Mouse (Mus musculus) heart, postnatal 0 days (tissue): ENCODE results near the gene Rfk. TPM values are rescaled to one million over a fixed set of nuclear protein-coding genes. Genes with fewer than 3 reads are reported as not detected.

Source experiments
- ATAC-seq: fragments of 200-750 bp; cut with Nextera tagmentation; 2 replicates; pipeline ENCODE4 v1.8.0; 2017; ENCODE audit warnings: low read depth, moderate number of reproducible peaks, moderate library complexity; ENCODE audit not compliant: insufficient read depth
- DNase-seq: peaks from one replicate; pipeline ENCODE4 v3.0.0-alpha.2; 2016; ENCODE audit warnings: low spot score
- H3K27ac ChIP-seq: fragments of 300-500 bp; sonication (generic); 2 replicates; pipeline ENCODE4 v1.5.1; 2014; ENCODE audit warnings: low read depth, mild to moderate bottlenecking
- H3K27me3 ChIP-seq: fragments of 300-500 bp; sonication (generic); 2 replicates; pipeline ENCODE4 v1.6.1; 2014; ENCODE audit warnings: low read length, mixed read lengths; ENCODE audit not compliant: control insufficient read depth, insufficient read depth
- H3K36me3 ChIP-seq: fragments of 300-500 bp; sonication (generic); replicated peaks from 2 replicates; pipeline ENCODE4 v1.6.1; 2014; ENCODE audit warnings: low read length, mixed read lengths; ENCODE audit not compliant: control insufficient read depth, insufficient read depth
- H3K4me1 ChIP-seq: fragments of 300-500 bp; sonication (generic); 2 replicates; pipeline ENCODE4 v1.6.1; 2014; ENCODE audit warnings: antibody characterized with exemption; ENCODE audit not compliant: control insufficient read depth, insufficient read depth
- H3K4me2 ChIP-seq: fragments of 300-500 bp; sonication (generic); 2 replicates; pipeline ENCODE4 v1.6.1; 2014; ENCODE audit warnings: low read depth, mild to moderate bottlenecking, low read length, moderate library complexity
- H3K4me3 ChIP-seq: fragments of 300-500 bp; sonication (generic); 2 replicates; pipeline ENCODE4 v1.5.1; 2014; ENCODE audit warnings: low read depth, low read length
- H3K9ac ChIP-seq: fragments of 300-500 bp; sonication (generic); replicated peaks from 2 replicates; pipeline ENCODE4 v1.6.1; 2014; ENCODE audit warnings: low read depth, low read length, mixed read lengths
- H3K9me3 ChIP-seq: fragments of 300-500 bp; sonication (generic); replicated peaks from 2 replicates; pipeline ENCODE4 v1.6.1; 2016; ENCODE audit warnings: low read length; ENCODE audit not compliant: control insufficient read depth
- CTCF ChIP-seq: IDR thresholded peaks from 2 replicates; pipeline ENCODE4 v1.5.1; 2016; ENCODE audit warnings: antibody characterized with exemption, control low read depth, low read depth
- EP300 ChIP-seq: IDR thresholded peaks from 2 replicates; pipeline ENCODE4 v1.6.1; 2016; ENCODE audit warnings: antibody characterized with exemption, low read depth
- WGBS: fragments of 180-500 bp; shearing (Covaris S2); extraction: QIAGEN DNeasy Blood & Tissue Kit; methylation state at CpG from one replicate; pipeline ENCODE4 v1.1.7; 2014; 5-methylcytosine and 5-hydroxymethylcytosine counted together
- polyA plus RNA-seq: library from polyadenylated mRNA; unstranded; fragments of >200 nt; fragmentation: Nextera tagmentation; extraction: Ambion mirVana; gene quantifications from 2 replicates; pipeline ENCODE4 v1.2.1, GENCODE M21; 2015
- total RNA-seq: library from RNA; depleted of rRNA; stranded (reverse); fragments of >200 nt; gene quantifications from 2 replicates; pipeline ENCODE4 v1.2.3, GENCODE M21; 2014; ENCODE audit warnings: low replicate concordance

Rfk gene
- total and polyA plus RNA-seq, 2 experiments from 2014 or later: 51.0 to 66.2 TPM

DNA sequence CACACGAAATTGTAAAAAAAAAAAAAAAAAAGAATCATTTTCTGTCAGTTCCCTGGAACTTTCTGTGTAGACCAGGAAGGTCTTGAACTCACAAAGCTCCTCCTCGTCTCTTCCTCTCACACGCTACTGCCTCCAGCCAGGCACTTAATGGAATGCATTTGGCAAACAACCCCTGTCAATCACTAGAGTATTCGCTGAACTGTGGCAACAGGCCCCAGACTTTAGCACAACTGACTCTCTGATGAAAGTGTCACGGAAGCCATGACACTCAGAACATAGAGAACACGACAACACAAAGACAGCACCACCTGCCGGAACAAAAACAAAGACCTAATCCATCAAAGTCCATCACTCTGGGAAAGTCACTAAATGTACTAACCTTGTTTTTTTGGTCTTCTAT is 24.3 kb upstream of the Rfk start:
- no peaks in the 10 kb centered on the region for H3K4me1 ChIP-seq
- DNase-seq (no peak), ATAC-seq (no peak)
- H3K36me3 ChIP-seq: no peaks in the 10 kb centered on the region
- no peak overlapping the region for H3K9ac ChIP-seq
- H3K4me3 ChIP-seq: no peak overlapping the region
- no peak overlapping the region for H3K27ac ChIP-seq
- no peak overlapping the region for H3K4me2 ChIP-seq
- WGBS: 56% methylated on average over 7 of the region's 7 CpGs
- no peak for TF ChIP-seq EP300
- TF ChIP-seq CTCF: no peak
- H3K27me3 ChIP-seq: no peaks in the 10 kb centered on the region
- H3K9me3 ChIP-seq: no peaks in the 10 kb centered on the region

GRCm38 (mm10) chr19:17372701-17373100 is 21.1 kb upstream of the Rfk start, which contains the start of gene Gcnt1:
Gene Gcnt1 (minus strand): TSS chr19:17372844.
- H3K4me1 ChIP-seq: no peaks in the 10 kb centered on the region
- 75% methylated on average over 3 of the region's 3 CpGs for WGBS
- H3K36me3 ChIP-seq: no peaks in the 10 kb centered on the region
- no peak within 1 kb of the TSS for H3K27ac ChIP-seq
- no peak for DNase-seq
- H3K27me3 ChIP-seq: no peaks in the 10 kb centered on the region
- H3K4me2 ChIP-seq: no peak within 1 kb of the TSS
- no peak within 1 kb of the TSS for H3K4me3 ChIP-seq
- H3K9me3 ChIP-seq: no peaks in the 10 kb centered on the region
- TF ChIP-seq EP300: no peak
- no peak for TF ChIP-seq CTCF
- no peak within 1 kb of the TSS for H3K9ac ChIP-seq
- ATAC-seq: no peak

DNA sequence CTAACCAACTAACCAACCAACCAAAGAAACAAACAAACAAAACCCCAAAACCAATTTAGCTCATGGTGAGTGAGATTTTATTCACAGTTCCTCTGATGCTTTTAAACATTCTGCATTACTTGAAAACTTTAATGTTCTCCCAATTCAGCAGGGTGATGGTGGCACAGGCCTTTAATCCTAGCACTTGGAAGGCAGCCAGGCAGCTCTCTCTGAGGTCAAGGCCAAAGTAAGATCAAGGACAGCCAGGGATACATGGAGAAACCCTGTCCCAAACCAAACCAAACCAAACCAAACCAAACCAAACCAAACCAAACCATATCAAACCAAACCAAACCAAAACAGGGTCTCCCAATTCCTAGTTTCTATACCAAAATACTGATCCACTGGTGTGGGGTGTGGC is 15.0 kb upstream of the Rfk start:
- Histone ChIP-seq H3K9ac (no peak overlapping the region), H3K4me2 (no peak overlapping the region), H3K4me1 (no peaks in the 10 kb centered on the region), H3K27ac (no peak overlapping the region), H3K9me3 (no peaks in the 10 kb centered on the region), H3K4me3 (no peak overlapping the region), H3K36me3 (no peaks in the 10 kb centered on the region), H3K27me3 (no peaks in the 10 kb centered on the region)
- no peak for ATAC-seq
- TF ChIP-seq CTCF (no peak), EP300 (no peak)
- no peak for DNase-seq

GRCm38 (mm10) chr19:17380549-17380948 is 13.3 kb upstream of the Rfk start:
- 52% methylated on average over 7 of the region's 7 CpGs for WGBS
- Histone ChIP-seq H3K4me1 (no peaks in the 10 kb centered on the region), H3K9ac (no peak overlapping the region), H3K36me3 (no peaks in the 10 kb centered on the region), H3K27me3 (no peaks in the 10 kb centered on the region), H3K9me3 (no peaks in the 10 kb centered on the region), H3K4me2 (no peak overlapping the region), H3K4me3 (no peak overlapping the region), H3K27ac (no peak overlapping the region)
- no peak for TF ChIP-seq EP300
- no peak for TF ChIP-seq CTCF
- no peak for ATAC-seq
- no peak for DNase-seq

DNA sequence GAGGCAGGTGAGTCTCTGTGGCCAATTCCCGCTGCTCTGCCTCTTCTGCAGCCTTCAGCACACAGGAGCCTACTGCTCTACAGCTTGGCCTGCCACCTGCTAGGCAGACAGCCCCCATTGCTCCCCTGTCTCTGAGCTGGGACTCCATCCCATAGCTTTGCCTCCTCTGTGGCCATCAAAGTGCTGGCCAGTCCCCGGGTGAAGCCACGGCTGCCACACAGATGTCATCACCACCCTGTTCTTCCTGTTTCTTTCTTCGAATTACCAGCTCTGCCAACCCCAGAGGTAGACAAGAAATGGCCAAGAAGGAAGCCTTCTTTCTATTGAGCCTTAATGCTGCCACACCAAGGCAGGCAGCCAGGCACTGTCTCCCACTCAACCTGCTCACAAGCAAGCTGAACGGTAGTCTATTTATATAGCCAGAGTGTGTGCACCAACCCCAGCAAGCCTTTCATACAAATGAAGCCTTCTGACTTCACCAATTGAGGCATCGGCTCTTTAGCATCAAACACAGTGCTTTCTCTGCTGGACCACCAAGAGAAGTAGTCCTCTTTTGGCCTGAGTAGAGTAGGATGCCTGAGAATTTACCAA is 10.9 kb upstream of the Rfk start:
- no peaks in the 10 kb centered on the region for H3K27me3 ChIP-seq
- no peak for TF ChIP-seq CTCF
- 65% methylated on average over 6 of the region's 6 CpGs for WGBS
- H3K4me2 ChIP-seq: no peak overlapping the region
- DNase-seq (no peak), ATAC-seq (no peak)
- H3K9me3 ChIP-seq: no peaks in the 10 kb centered on the region
- no peak overlapping the region for H3K9ac ChIP-seq
- no peak overlapping the region for H3K27ac ChIP-seq
- no peaks in the 10 kb centered on the region for H3K4me1 ChIP-seq
- no peak overlapping the region for H3K4me3 ChIP-seq
- no peaks in the 10 kb centered on the region for H3K36me3 ChIP-seq

DNA sequence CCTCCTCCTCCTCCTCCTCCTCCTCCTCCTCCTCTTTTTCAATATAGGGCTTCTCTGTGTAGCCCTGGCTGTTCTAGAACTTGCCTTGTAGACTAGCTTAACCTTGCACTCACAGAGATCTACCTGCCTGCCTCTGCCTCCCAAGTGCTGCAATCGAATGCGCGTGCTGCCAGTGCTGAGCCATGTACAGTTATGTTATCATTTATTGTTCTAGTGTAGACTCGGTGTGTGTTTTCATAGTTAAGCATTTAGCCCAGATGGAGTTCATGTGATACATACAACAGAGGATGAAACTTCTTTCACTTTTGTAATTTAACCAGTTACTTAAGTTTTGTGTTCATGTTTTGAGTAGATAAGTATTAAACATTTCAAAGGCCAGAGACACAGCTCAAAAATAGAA is 8.8 kb upstream of the Rfk start:
- Histone ChIP-seq H3K9ac (no peak overlapping the region), H3K27me3 (no peaks in the 10 kb centered on the region), H3K4me3 (no peak overlapping the region), H3K4me1 (no peaks in the 10 kb centered on the region), H3K27ac (no peak overlapping the region), H3K36me3 (no peaks in the 10 kb centered on the region), H3K4me2 (no peak overlapping the region), H3K9me3 (no peaks in the 10 kb centered on the region)
- no peak for ATAC-seq
- WGBS: 79% methylated on average over 4 of the region's 4 CpGs
- no peak for DNase-seq
- TF ChIP-seq EP300 (no peak), CTCF (no peak)
